Mouse (Mus musculus): ENCODE results near the gene Khdc4. TPM values are rescaled to one million over a fixed set of nuclear protein-coding genes. Genes with fewer than 3 reads are reported as not detected.

The Khdc4 gene
- polyA plus RNA-seq, 1 experiment from 2014 or later: 87.3 TPM

GRCm38 (mm10) chr3:88758045-88758500, 72.5 kb downstream of the Khdc4 start:
- Histone ChIP-seq H3K4me3 (peak overlapping the region; percentile 18; the same call in 1 of the 2 replicates), H3K27ac (peak overlapping the region; percentile 76), H3K27me3 (ENCODE audit: insufficient read depth, poor library complexity, severe bottlenecking) (no peaks in the 10 kb centered on the region), H3K36me3 (peaks cover 24% of the 10 kb centered on the region), H3K9me3 (no peaks in the 10 kb centered on the region), H3K4me1 (peaks cover 28% of the 10 kb centered on the region)
- WGBS: under 1% methylated on average over 5 of the region's 5 CpGs
- no peak for DNase-seq (ENCODE audit: low spot score)

GRCm38 (mm10) chr3:88761619-88762018, 76.0 kb downstream of the Khdc4 start:
- H3K4me3 ChIP-seq: no peak overlapping the region
- no peaks in the 10 kb centered on the region for H3K9me3 ChIP-seq
- H3K27ac ChIP-seq: no peak overlapping the region
- H3K36me3 ChIP-seq: peaks cover 19% of the 10 kb centered on the region
- WGBS: 87% methylated on average over 19 of the region's 19 CpGs
- no peaks in the 10 kb centered on the region for H3K27me3 ChIP-seq (ENCODE audit: insufficient read depth, poor library complexity, severe bottlenecking)
- H3K4me1 ChIP-seq: peaks cover 20% of the 10 kb centered on the region
- DNase-seq (ENCODE audit: low spot score): no peak

GRCm38 (mm10) chr3:88762401-88762831, 76.8 kb downstream of the Khdc4 start:
- H3K27me3 ChIP-seq (ENCODE audit: insufficient read depth, poor library complexity, severe bottlenecking): no peaks in the 10 kb centered on the region
- H3K27ac ChIP-seq: peak overlapping the region; percentile 47
- H3K4me1 ChIP-seq: peaks cover 19% of the 10 kb centered on the region
- no peak overlapping the region for H3K4me3 ChIP-seq
- DNase-seq (ENCODE audit: low spot score): no peak
- 42% methylated on average over 6 of the region's 6 CpGs for WGBS
- H3K9me3 ChIP-seq: no peaks in the 10 kb centered on the region
- peaks cover 19% of the 10 kb centered on the region for H3K36me3 ChIP-seq

Other genes with a start within 250 kb of the Khdc4 start
- gene Sema4a, start 224.6 kb upstream of the Khdc4 start, polyA plus RNA-seq (2016; fragmentation: Nextera tagmentation; extraction: Ambion mirVana): 1.7 and 4.3 TPM in 2 replicates
- gene Lmna, start 175.8 kb upstream of the Khdc4 start, polyA plus RNA-seq (2016; fragmentation: Nextera tagmentation; extraction: Ambion mirVana): 57.7 and 80.7 TPM in 2 replicates
- 11.6 and 22.8 TPM in 2 replicates for gene Mex3a, start 153.4 kb upstream of the Khdc4 start, polyA plus RNA-seq (2016; fragmentation: Nextera tagmentation; extraction: Ambion mirVana)
- gene Rab25, start 137.5 kb upstream of the Khdc4 start, polyA plus RNA-seq (2016; fragmentation: Nextera tagmentation; extraction: Ambion mirVana): 1.1 and 1.6 TPM in 2 replicates
- 154 and 190 TPM in 2 replicates for gene Lamtor2, start 132.7 kb upstream of the Khdc4 start, polyA plus RNA-seq (2016; fragmentation: Nextera tagmentation; extraction: Ambion mirVana)
- gene Ubqln4, start 132.0 kb upstream of the Khdc4 start, polyA plus RNA-seq (2016; fragmentation: Nextera tagmentation; extraction: Ambion mirVana): 49.5 and 62.2 TPM in 2 replicates
- 184 and 207 TPM in 2 replicates for gene Ssr2, start 109.9 kb upstream of the Khdc4 start, polyA plus RNA-seq (2016; fragmentation: Nextera tagmentation; extraction: Ambion mirVana)
- 82.5 and 108 TPM in 2 replicates for gene Arhgef2, start 79.8 kb upstream of the Khdc4 start, polyA plus RNA-seq (2016; fragmentation: Nextera tagmentation; extraction: Ambion mirVana)
- not detected in 2 replicates for gene Rxfp4, start 32.7 kb upstream of the Khdc4 start, polyA plus RNA-seq (2016; fragmentation: Nextera tagmentation; extraction: Ambion mirVana)
- gene Rit1, start 31.0 kb downstream of the Khdc4 start, polyA plus RNA-seq (2016; fragmentation: Nextera tagmentation; extraction: Ambion mirVana): 40.5 and 42.5 TPM in 2 replicates
- gene Syt11, start 89.4 kb downstream of the Khdc4 start, polyA plus RNA-seq (2016; fragmentation: Nextera tagmentation; extraction: Ambion mirVana): 11.8 and 15.8 TPM in 2 replicates
- gene Gon4l, start 149.4 kb downstream of the Khdc4 start, polyA plus RNA-seq (2016; fragmentation: Nextera tagmentation; extraction: Ambion mirVana): 11.4 and 13.7 TPM in 2 replicates
- gene Msto1, start 228.2 kb downstream of the Khdc4 start, polyA plus RNA-seq (2016; fragmentation: Nextera tagmentation; extraction: Ambion mirVana): 74.1 and 75.9 TPM in 2 replicates